Mouse (Mus musculus): ENCODE results near the gene Pik3ap1. TPM values are rescaled to one million over a fixed set of nuclear protein-coding genes. Genes with fewer than 3 reads are reported as not detected.

Gene Pik3ap1
- polyA plus RNA-seq, 1 experiment from 2014 or later: 1.3 TPM

- no peak overlapping the region for H3K4me3 ChIP-seq (ENCODE audit: low read depth, low read length)
Observed at GRCm38 (mm10) chr19:41346099-41346850, 38.6 kb downstream of the Pik3ap1 start.

GRCm38 (mm10) chr19:41345028-41345741, 39.7 kb downstream of the Pik3ap1 start:
- H3K4me3 ChIP-seq (ENCODE audit: low read depth, low read length): no peak overlapping the region
- no peaks in the 10 kb centered on the region for H3K36me3 ChIP-seq (ENCODE audit: control insufficient read depth, insufficient read depth, low read length)
- H3K9ac ChIP-seq (ENCODE audit: low read depth, low read length): peak overlapping the region; percentile 10; the same call in 1 of the 2 replicates
- no peak overlapping the region for H3K4me2 ChIP-seq
- WGBS (ENCODE audit: insufficient replicate concordance): 61% methylated on average over 11 of the region's 11 CpGs
- no peak for ATAC-seq (replicated peaks; ENCODE audit: insufficient number of reproducible peaks, low FRiP score, low TSS enrichment)
- H3K27me3 ChIP-seq (ENCODE audit: control insufficient read depth, insufficient read depth, low read length): no peaks in the 10 kb centered on the region
- peaks cover 4% of the 10 kb centered on the region; the same call in 1 of the 2 replicates for H3K4me1 ChIP-seq (ENCODE audit: control insufficient read depth, insufficient read depth, low read length)
- H3K27ac ChIP-seq (ENCODE audit: low read depth, low read length): 0 out of 2 replicates have a peak overlapping the region, but pooled peaks have one; percentile 22
- no peaks in the 10 kb centered on the region for H3K9me3 ChIP-seq (replicated peaks; ENCODE audit: control insufficient read depth, low read length)

More at GRCm38 (mm10) chr19:41346099-41346850, 38.6 kb downstream of the Pik3ap1 start:
- no peak overlapping the region for H3K4me2 ChIP-seq
- 51% methylated on average over 11 of the region's 11 CpGs for WGBS (ENCODE audit: insufficient replicate concordance)
- H3K36me3 ChIP-seq (ENCODE audit: control insufficient read depth, insufficient read depth, low read length): no peaks in the 10 kb centered on the region
- no peaks in the 10 kb centered on the region for H3K27me3 ChIP-seq (ENCODE audit: control insufficient read depth, insufficient read depth, low read length)
- no peak overlapping the region for H3K9ac ChIP-seq (ENCODE audit: low read depth, low read length)
- ATAC-seq (replicated peaks; ENCODE audit: insufficient number of reproducible peaks, low FRiP score, low TSS enrichment): no peak
- H3K9me3 ChIP-seq (replicated peaks; ENCODE audit: control insufficient read depth, low read length): no peaks in the 10 kb centered on the region
- peaks cover 4% of the 10 kb centered on the region; the same call in 1 of the 2 replicates for H3K4me1 ChIP-seq (ENCODE audit: control insufficient read depth, insufficient read depth, low read length)
- no peak overlapping the region for H3K27ac ChIP-seq (ENCODE audit: low read depth, low read length)

- Histone ChIP-seq H3K4me3 (ENCODE audit: low read depth, low read length) (no peak overlapping the region), H3K4me2 (no peak overlapping the region), H3K27ac (ENCODE audit: low read depth, low read length) (no peak overlapping the region), H3K4me1 (ENCODE audit: control insufficient read depth, insufficient read depth, low read length) (peaks cover 4% of the 10 kb centered on the region; the same call in 1 of the 2 replicates), H3K9me3 (replicated peaks; ENCODE audit: control insufficient read depth, low read length) (no peaks in the 10 kb centered on the region), H3K36me3 (ENCODE audit: control insufficient read depth, insufficient read depth, low read length) (no peaks in the 10 kb centered on the region), H3K27me3 (ENCODE audit: control insufficient read depth, insufficient read depth, low read length) (no peaks in the 10 kb centered on the region), H3K9ac (ENCODE audit: low read depth, low read length) (no peak overlapping the region)
- no peak for ATAC-seq (replicated peaks; ENCODE audit: insufficient number of reproducible peaks, low FRiP score, low TSS enrichment)
- WGBS (ENCODE audit: insufficient replicate concordance): 81% methylated on average over 8 of the region's 8 CpGs
Observed at GRCm38 (mm10) chr19:41344666-41345027, 40.3 kb downstream of the Pik3ap1 start.

- Histone ChIP-seq H3K4me1 (ENCODE audit: control insufficient read depth, insufficient read depth, low read length) (peaks cover 9% of the 10 kb centered on the region), H3K4me2 (no peak overlapping the region), H3K4me3 (ENCODE audit: low read depth, low read length) (no peak overlapping the region), H3K27ac (ENCODE audit: low read depth, low read length) (no peak overlapping the region), H3K27me3 (ENCODE audit: control insufficient read depth, insufficient read depth, low read length) (no peaks in the 10 kb centered on the region), H3K36me3 (ENCODE audit: control insufficient read depth, insufficient read depth, low read length) (no peaks in the 10 kb centered on the region), H3K9ac (ENCODE audit: low read depth, low read length) (no peak overlapping the region), H3K9me3 (replicated peaks; ENCODE audit: control insufficient read depth, low read length) (no peaks in the 10 kb centered on the region)
- WGBS (ENCODE audit: insufficient replicate concordance): 73% methylated on average over 6 of the region's 6 CpGs
- ATAC-seq (replicated peaks; ENCODE audit: insufficient number of reproducible peaks, low FRiP score, low TSS enrichment): no peak
Observed at GRCm38 (mm10) chr19:41342592-41343090, 42.3 kb downstream of the Pik3ap1 start.

- no peak overlapping the region for H3K9ac ChIP-seq (ENCODE audit: low read depth, low read length)
- no peak for ATAC-seq (replicated peaks; ENCODE audit: insufficient number of reproducible peaks, low FRiP score, low TSS enrichment)
- H3K4me3 ChIP-seq (ENCODE audit: low read depth, low read length): no peak overlapping the region
- no peak overlapping the region for H3K27ac ChIP-seq (ENCODE audit: low read depth, low read length)
- WGBS (ENCODE audit: insufficient replicate concordance): 74% methylated on average over 5 of the region's 5 CpGs
- peaks cover 9% of the 10 kb centered on the region for H3K4me1 ChIP-seq (ENCODE audit: control insufficient read depth, insufficient read depth, low read length)
- no peak overlapping the region for H3K4me2 ChIP-seq
- H3K36me3 ChIP-seq (ENCODE audit: control insufficient read depth, insufficient read depth, low read length): no peaks in the 10 kb centered on the region
- H3K9me3 ChIP-seq (replicated peaks; ENCODE audit: control insufficient read depth, low read length): no peaks in the 10 kb centered on the region
- H3K27me3 ChIP-seq (ENCODE audit: control insufficient read depth, insufficient read depth, low read length): no peaks in the 10 kb centered on the region
Observed at GRCm38 (mm10) chr19:41341677-41342076, 43.2 kb downstream of the Pik3ap1 start.

GRCm38 (mm10) chr19:41339020-41339836, 45.7 kb downstream of the Pik3ap1 start:
- Histone ChIP-seq H3K27me3 (ENCODE audit: control insufficient read depth, insufficient read depth, low read length) (no peaks in the 10 kb centered on the region), H3K4me1 (ENCODE audit: control insufficient read depth, insufficient read depth, low read length) (peaks cover 6% of the 10 kb centered on the region), H3K36me3 (ENCODE audit: control insufficient read depth, insufficient read depth, low read length) (no peaks in the 10 kb centered on the region), H3K9me3 (replicated peaks; ENCODE audit: control insufficient read depth, low read length) (no peaks in the 10 kb centered on the region), H3K9ac (ENCODE audit: low read depth, low read length) (no peak overlapping the region), H3K4me3 (ENCODE audit: low read depth, low read length) (no peak overlapping the region), H3K4me2 (no peak overlapping the region), H3K27ac (ENCODE audit: low read depth, low read length) (no peak overlapping the region)
- WGBS (ENCODE audit: insufficient replicate concordance): 48% methylated on average over 21 of the region's 21 CpGs
- ATAC-seq (replicated peaks; ENCODE audit: insufficient number of reproducible peaks, low FRiP score, low TSS enrichment): no peak; the same call in 1 of the 2 replicates

- no peaks in the 10 kb centered on the region for H3K36me3 ChIP-seq (ENCODE audit: control insufficient read depth, insufficient read depth, low read length)
- ATAC-seq (replicated peaks; ENCODE audit: insufficient number of reproducible peaks, low FRiP score, low TSS enrichment): no peak
- 85% methylated on average over 6 of the region's 6 CpGs for WGBS (ENCODE audit: insufficient replicate concordance)
- no peaks in the 10 kb centered on the region for H3K27me3 ChIP-seq (ENCODE audit: control insufficient read depth, insufficient read depth, low read length)
- H3K4me3 ChIP-seq (ENCODE audit: low read depth, low read length): no peak overlapping the region
- H3K4me1 ChIP-seq (ENCODE audit: control insufficient read depth, insufficient read depth, low read length): peaks cover 6% of the 10 kb centered on the region
- no peaks in the 10 kb centered on the region for H3K9me3 ChIP-seq (replicated peaks; ENCODE audit: control insufficient read depth, low read length)
- H3K27ac ChIP-seq (ENCODE audit: low read depth, low read length): no peak overlapping the region
- no peak overlapping the region for H3K4me2 ChIP-seq
- no peak overlapping the region for H3K9ac ChIP-seq (ENCODE audit: low read depth, low read length)
Observed at GRCm38 (mm10) chr19:41338379-41338778, 46.5 kb downstream of the Pik3ap1 start.

- Histone ChIP-seq H3K9ac (ENCODE audit: low read depth, low read length) (no peak overlapping the region), H3K4me2 (no peak overlapping the region), H3K4me1 (ENCODE audit: control insufficient read depth, insufficient read depth, low read length) (peaks cover 6% of the 10 kb centered on the region), H3K27me3 (ENCODE audit: control insufficient read depth, insufficient read depth, low read length) (no peaks in the 10 kb centered on the region), H3K9me3 (replicated peaks; ENCODE audit: control insufficient read depth, low read length) (no peaks in the 10 kb centered on the region), H3K27ac (ENCODE audit: low read depth, low read length) (no peak overlapping the region), H3K36me3 (ENCODE audit: control insufficient read depth, insufficient read depth, low read length) (no peaks in the 10 kb centered on the region), H3K4me3 (ENCODE audit: low read depth, low read length) (no peak overlapping the region)
- no peak for ATAC-seq (replicated peaks; ENCODE audit: insufficient number of reproducible peaks, low FRiP score, low TSS enrichment)
- 84% methylated on average over 3 of the region's 3 CpGs for WGBS (ENCODE audit: insufficient replicate concordance)
Observed at GRCm38 (mm10) chr19:41335721-41336120, 49.2 kb downstream of the Pik3ap1 start.

All from heart, embryonic 11.5 days (tissue).